Mouse (Mus musculus): ENCODE measurements around the gene Pou2f3.

DNA sequence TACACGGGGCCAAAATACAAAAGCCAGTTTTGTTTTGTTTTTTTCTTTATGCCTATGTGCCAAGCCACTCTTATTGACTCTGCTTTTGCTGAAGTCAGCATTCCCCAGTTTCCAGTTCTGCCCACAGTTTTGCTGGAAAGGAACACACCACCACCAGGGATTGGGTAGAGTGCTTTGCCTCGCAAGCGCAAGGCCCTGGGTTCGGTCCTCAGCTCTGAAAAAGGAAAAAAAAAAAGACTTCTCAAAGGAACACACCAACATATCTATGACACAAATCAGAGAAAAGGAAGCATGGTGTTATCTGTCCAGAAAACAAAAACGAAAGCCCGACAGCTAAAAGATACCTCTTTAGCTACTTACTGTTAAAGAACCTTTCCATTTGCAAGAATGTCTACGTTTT lies 101.0 kb downstream of the Pou2f3 start:
- no peak for TF ChIP-seq CTCF (IDR thresholded peaks at IDR 0.05; ENCODE audit: low read depth)
- no peak for TF ChIP-seq EP300 (IDR thresholded peaks at IDR 0.05; ENCODE audit: low read depth)

All from liver, embryonic 14.5 days (tissue).